Mouse (Mus musculus) cortical plate, adult 2 months (tissue): ENCODE data around the gene Smim22.

Experiments used
- CTCF ChIP-seq: fragments of 200-500 bp; IDR thresholded peaks from 2 replicates; pipeline ENCODE4 v1.5.1; 2011; ENCODE audit warnings: mild to moderate bottlenecking, control low read depth, low read length; ENCODE audit not compliant: insufficient read depth; ENCODE audit errors: extremely low read depth
- POLR2A ChIP-seq: fragments of 200-500 bp; IDR thresholded peaks from 2 replicates; pipeline ENCODE4 v1.6.1; 2011; ENCODE audit warnings: mild to moderate bottlenecking, low read length, control low read depth; ENCODE audit not compliant: insufficient read depth; ENCODE audit errors: extremely low read depth

- TF ChIP-seq CTCF (no peak), POLR2A (no peak)
Measured at GRCm38 (mm10) chr16:4998984-4999383, 8.1 kb upstream of the Smim22 start.
